Mouse (Mus musculus) telencephalon, adult 2 months (tissue): ENCODE results near the gene Gm44805.
A peak's percentile ranks its signal among the peaks of the same experiment; 100 is the strongest.

ENCODE experiments used
- DNase-seq: peaks from one replicate; pipeline ENCODE4 v3.0.0-alpha.2; 2011; ENCODE audit warnings: low read depth, low spot score

The Gm44805 gene

DNA sequence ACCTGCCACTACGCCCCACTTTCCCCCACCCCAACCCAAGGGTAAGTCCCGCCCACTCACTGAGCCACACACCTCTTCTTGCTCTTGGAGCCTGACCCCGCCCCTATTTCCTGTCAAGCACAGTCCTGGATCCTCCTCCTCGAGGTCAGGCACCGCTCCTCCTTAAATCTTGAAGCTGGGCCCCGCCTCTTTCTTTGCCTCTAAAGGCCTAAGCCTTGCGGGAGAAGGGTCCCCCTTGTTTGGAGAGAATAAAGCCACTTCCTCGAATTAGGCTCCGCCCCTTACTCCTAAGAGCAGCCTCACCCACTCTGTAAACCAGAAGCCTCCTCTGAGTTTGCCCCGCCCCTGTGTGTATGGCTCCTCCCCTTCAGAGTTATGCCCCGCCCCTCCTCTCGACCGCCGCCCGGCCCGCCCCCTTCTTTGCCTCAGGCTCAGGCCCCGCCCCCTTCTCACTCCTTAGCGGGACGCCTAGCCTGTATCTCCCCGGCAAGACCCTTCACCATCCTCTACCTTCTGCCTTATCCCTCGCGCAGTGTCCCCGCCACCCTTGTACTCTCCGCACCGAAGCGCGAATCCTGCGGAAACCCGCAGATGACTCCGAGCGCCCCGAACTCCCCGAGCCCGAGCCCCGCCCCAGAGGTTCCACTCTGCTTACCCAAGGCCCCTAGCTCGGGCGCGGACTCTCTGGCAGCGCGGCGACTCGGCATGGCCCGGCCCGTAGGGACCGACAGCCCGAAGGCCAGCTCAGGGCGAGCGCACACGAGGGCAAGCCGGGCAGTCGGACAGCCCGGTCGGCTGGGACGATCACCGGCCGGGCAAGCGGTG, 52.5 kb downstream of the Gm44805 start:
- DNase-seq, result peak; percentile 72

DNA sequence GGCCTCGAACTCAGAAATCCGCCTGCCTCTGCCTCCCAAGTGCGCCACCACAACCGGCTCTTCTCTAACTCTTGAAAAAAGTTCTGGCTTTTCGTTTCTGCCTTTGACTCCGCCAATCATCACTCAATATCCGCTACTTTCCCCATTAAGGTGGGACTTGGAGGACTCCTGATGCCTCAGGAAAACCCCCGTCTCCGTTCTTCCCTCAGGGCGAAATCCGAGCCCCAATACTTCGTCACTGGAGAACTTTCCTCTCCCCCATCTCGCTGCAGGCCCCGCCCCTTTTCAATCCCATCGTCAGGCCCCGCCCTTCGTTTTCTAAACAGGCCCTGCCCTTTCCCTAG, 53.1 kb downstream of the Gm44805 start:
- DNase-seq, result no peak

DNA sequence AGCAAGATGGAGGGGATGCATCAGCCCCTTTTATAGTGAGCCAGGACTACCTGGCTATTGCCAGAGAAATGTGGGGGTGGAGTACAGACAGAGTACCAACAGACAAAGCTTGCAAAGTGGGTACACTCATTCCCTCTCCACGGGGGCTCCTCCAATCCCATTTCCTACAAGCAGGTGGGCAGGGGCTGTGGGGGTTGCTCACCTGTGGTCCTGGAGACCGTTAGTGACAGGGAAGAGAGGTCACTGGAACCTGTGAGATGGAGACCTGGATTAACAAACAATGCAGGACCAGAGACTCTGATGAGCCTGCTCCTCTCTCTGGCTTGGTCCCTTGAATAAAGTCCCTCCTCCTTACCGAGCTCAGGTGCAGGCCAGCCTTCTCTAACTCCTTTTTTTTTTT, 53.5 kb downstream of the Gm44805 start:
- no peak for DNase-seq

DNA sequence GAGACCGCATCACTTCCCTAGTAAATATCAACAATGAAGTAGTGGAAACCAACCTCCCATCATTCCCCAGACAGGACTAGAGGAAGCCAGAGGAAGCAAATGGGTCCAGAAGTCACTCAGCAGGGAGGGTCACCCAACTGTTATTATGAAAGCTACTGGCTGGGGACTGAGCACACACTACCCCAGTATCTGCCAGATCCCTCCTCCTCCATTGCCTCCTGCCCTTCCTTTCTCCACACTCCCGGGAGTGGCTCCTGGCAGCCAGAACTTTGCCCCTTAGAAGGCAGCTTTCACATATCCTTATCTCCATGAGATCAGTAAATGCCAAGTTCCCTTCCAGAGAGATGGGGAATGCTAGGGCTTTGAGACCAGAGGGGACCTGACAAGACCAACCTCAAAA, 57.8 kb downstream of the Gm44805 start:
- no peak for DNase-seq

DNA sequence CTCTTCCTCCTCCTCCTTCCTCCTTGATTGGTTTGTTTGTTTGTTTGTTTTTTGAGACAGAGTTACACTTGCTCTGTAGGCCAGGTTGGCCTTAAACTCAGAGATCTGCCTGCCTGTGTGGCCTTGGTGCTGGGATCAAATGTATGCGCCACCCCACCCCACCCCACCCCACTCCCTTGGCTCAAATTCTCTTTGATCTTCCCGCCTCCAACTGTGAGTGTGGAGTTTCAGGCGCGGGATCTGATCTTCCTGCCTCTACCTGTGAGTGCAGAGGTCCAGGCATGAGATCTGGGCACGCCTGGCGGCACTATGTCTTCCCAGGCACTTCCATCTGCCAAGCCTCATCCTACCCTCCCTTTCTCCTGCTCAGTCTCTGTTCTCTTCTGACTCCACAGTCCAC, 59.0 kb downstream of the Gm44805 start:
- DNase-seq, result no peak
